Mouse (Mus musculus) lung, embryonic 14.5 days (tissue): ENCODE measurements around the gene Med29. TPM values are rescaled to one million over a fixed set of nuclear protein-coding genes. Genes with fewer than 3 reads are reported as not detected.

Experiments
- ATAC-seq: fragments of 200-750 bp; cut with Nextera tagmentation; 2 replicates; pipeline ENCODE4 v1.8.0; 2017; ENCODE audit warnings: mild to moderate bottlenecking, moderate TSS enrichment, moderate library complexity; ENCODE audit not compliant: insufficient read depth
- DNase-seq: peaks from one replicate; pipeline ENCODE4 v3.0.0-alpha.2; 2015
- H3K27ac ChIP-seq: fragments of 300-500 bp; sonication (generic); 2 replicates; pipeline ENCODE4 v1.5.1; 2014; ENCODE audit warnings: low read depth, mild to moderate bottlenecking, moderate library complexity
- H3K27me3 ChIP-seq: fragments of 300-500 bp; sonication (generic); 2 replicates; pipeline ENCODE4 v1.6.1; 2014; ENCODE audit warnings: low read length, control low read depth; ENCODE audit not compliant: insufficient read depth
- H3K36me3 ChIP-seq: fragments of 300-500 bp; sonication (generic); 2 replicates; pipeline ENCODE4 v1.6.1; 2014; ENCODE audit warnings: control low read depth; ENCODE audit not compliant: insufficient read depth
- H3K4me1 ChIP-seq: fragments of 300-500 bp; sonication (generic); 2 replicates; pipeline ENCODE4 v1.6.1; 2014; ENCODE audit warnings: antibody characterized with exemption, control low read depth; ENCODE audit not compliant: insufficient read depth
- H3K4me2 ChIP-seq: fragments of 300-500 bp; sonication (generic); 2 replicates; pipeline ENCODE4 v1.6.1; 2014; ENCODE audit warnings: mild to moderate bottlenecking
- H3K4me3 ChIP-seq: fragments of 300-500 bp; sonication (generic); 2 replicates; pipeline ENCODE4 v1.5.1; 2014; ENCODE audit warnings: low read depth, low read length
- H3K9ac ChIP-seq: fragments of 300-500 bp; sonication (generic); 2 replicates; pipeline ENCODE4 v1.6.1; 2014
- H3K9me3 ChIP-seq: fragments of 300-500 bp; sonication (generic); 2 replicates; pipeline ENCODE4 v1.6.1; 2016; ENCODE audit warnings: low read depth, low read length, control low read depth
- CTCF ChIP-seq: IDR thresholded peaks from 2 replicates; pipeline ENCODE4 v1.5.1; 2016; ENCODE audit warnings: antibody characterized with exemption, low read depth
- WGBS: fragments of 180-500 bp; shearing (Covaris S2); extraction: QIAGEN DNeasy Blood & Tissue Kit; methylation state at CpG from one replicate; pipeline ENCODE4 v1.1.7; 2014; 5-methylcytosine and 5-hydroxymethylcytosine counted together
- polyA plus RNA-seq: library from polyadenylated mRNA; unstranded; fragments of >200 nt; fragmentation: Nextera tagmentation; extraction: Ambion mirVana; gene quantifications from 2 replicates; pipeline ENCODE4 v1.2.1, GENCODE M21; 2014

Gene Med29
- polyA plus RNA-seq, 1 experiment from 2014 or later, result 49.1 TPM

DNA sequence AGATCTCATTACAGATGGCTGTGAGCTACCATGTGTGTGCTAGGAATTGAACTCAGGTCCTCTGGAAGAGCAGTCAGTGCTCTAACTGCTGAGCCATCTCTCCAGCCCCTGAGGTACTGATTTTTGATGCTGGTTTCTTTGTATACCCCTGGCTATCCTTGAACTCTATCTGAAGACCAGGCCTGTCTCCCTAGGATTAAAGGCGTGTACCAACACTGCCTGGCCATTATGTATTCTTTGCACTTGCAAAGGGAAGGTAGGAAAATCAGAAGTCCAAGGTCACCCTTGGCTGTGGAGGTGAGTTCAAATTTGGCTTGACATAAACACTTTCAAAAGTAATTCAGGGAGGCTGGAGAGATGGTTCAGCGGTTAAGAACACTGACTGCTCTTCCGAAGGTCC is 37.9 kb downstream of the Med29 start:
- H3K27me3 ChIP-seq, result no peaks in the 10 kb centered on the region
- no peaks in the 10 kb centered on the region for H3K9me3 ChIP-seq
- no peak overlapping the region for H3K4me2 ChIP-seq
- peaks cover 18% of the 10 kb centered on the region for H3K4me1 ChIP-seq
- TF ChIP-seq CTCF, result no peak
- no peak overlapping the region for H3K9ac ChIP-seq
- DNase-seq, result no peak
- 91% methylated on average over 3 of the region's 3 CpGs for WGBS
- peaks cover 46% of the 10 kb centered on the region for H3K36me3 ChIP-seq
- ATAC-seq, result no peak
- no peak overlapping the region for H3K4me3 ChIP-seq
- H3K27ac ChIP-seq, result no peak overlapping the region

DNA sequence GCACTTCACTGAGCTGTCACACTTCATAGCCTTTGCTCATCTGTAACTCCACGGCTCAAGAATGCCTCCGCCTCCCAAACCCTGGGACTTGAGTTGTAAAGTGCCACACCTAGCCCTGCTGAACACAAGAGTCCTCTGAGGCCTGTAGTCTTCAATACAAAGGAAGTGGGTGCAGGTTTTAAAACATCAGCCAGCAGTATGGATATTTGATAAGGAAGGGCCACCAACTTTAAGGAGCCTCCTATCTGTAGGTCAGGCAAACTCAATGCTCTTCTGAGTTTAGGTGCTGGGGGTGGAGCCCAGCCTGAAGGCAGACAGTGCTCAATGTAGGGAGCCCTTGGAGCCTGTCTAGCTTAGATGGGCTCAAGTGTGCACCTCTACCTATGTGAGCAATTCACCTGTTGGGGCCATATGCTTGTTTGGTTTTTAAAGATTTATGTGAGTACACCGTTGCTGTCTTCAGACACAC is 38.4 kb downstream of the Med29 start:
- Histone ChIP-seq H3K4me3 (no peak overlapping the region), H3K4me2 (no peak overlapping the region), H3K4me1 (peaks cover 18% of the 10 kb centered on the region), H3K9me3 (no peaks in the 10 kb centered on the region), H3K27me3 (no peaks in the 10 kb centered on the region), H3K9ac (no peak overlapping the region), H3K27ac (no peak overlapping the region), H3K36me3 (peaks cover 42% of the 10 kb centered on the region)
- no peak for DNase-seq
- TF ChIP-seq CTCF, result no peak
- no peak for ATAC-seq
- 83% methylated on average over 3 of the region's 3 CpGs for WGBS

DNA sequence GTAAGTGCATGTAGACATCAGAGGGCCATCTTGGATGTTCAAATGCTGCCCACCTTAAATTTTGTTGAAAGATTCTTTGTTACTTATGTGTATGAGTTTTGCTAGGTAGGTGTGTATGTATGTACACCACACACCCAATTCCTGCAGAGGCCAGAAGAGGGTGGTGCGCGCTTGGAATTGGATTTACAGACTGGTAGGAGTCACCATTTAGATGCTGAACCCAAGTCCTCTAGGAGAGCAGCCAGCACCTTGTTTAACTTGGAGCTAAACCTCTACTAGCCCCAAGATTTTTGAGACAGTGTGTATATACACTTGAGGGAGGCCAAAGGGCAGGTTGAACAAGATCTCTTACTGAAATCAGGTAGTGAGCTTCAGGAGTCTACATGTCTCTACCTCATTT is 39.2 kb downstream of the Med29 start:
- Histone ChIP-seq H3K36me3 (peaks cover 37% of the 10 kb centered on the region), H3K9me3 (no peaks in the 10 kb centered on the region), H3K27ac (no peak overlapping the region), H3K27me3 (no peaks in the 10 kb centered on the region), H3K4me3 (no peak overlapping the region), H3K4me1 (peaks cover 18% of the 10 kb centered on the region), H3K9ac (no peak overlapping the region), H3K4me2 (no peak overlapping the region)
- 85% methylated on average over 2 of the region's 2 CpGs for WGBS
- TF ChIP-seq CTCF, result peak; percentile 16; the same call in 1 of the 2 replicates
- ATAC-seq, result no peak
- no peak for DNase-seq

DNA sequence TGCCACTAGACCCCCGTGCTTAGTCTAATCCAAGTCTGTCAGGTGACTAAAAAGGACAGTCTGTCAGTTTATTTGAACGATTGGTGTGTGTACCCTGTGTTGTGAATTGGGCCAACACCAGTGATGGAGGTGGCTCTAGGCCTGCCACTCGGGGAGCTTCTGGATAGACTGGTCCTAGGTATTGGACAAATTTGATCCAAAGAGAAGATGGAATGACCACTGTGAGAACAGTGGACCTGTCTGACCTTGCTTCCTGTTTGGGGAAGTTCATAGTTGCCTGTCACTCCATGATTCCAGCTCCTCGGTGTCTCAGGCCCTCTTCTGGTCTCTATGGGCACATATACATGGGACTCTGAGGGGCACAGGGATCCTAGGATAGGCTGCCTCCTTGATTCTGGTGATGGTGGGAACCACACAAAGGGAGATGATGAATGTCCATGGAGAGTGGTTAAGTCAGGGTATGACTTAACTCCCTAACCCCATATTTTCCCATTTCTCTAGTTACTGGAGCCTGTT is 40.8 kb downstream of the Med29 start:
- DNase-seq, result no peak
- WGBS, result 26% methylated on average over 4 of the region's 4 CpGs
- peak overlapping the region; percentile 80 for H3K27ac ChIP-seq

DNA sequence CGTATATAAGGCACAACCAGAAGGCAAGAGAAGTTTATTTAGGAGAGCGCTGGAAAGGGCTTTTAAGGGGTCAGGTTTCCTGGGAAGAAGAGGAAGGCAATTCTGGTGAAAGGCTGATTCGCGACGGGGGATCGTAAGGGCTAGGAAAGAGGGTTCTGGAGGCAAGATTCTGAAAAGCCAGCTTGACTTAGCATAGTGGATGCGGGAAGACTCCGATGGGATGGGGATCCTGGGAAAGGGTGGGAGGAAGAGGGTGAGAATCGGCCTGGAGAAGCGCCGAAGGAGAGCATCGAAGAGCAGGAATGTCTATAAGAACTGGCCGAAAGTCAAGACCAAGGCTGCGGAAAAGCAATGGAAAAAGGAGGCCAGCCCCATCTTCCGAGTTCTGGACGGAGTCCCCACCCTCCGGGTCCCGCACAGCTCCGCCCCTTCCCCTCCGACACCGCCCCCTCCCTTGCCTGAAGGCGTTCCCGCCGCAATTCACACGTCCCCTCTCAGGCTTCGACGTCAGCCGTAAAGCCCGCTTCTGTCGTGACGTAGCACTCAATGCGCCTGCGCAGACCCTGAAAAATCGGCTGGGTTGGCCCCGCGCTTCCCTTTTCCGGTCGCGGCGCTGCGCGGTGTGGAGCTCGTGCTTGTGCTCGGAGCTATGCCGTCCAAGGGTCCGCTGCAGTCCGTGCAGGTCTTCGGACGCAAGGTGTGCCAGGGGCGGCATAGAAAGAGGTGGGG is 42.2 kb downstream of the Med29 start, which contains the start of gene Rps16:
Gene Rps16 (plus strand): TSS at position 498 of the 729 bp plus-strand sequence.
- ATAC-seq, result peak; percentile 93
- under 1% methylated on average over 50 of the region's 50 CpGs for WGBS
- no peak for TF ChIP-seq CTCF

More for the DNA sequence above, 40.8 kb downstream of the Med29 start:
- H3K27me3 ChIP-seq, result no peaks in the 10 kb centered on the region
- H3K9me3 ChIP-seq, result no peaks in the 10 kb centered on the region
- peaks cover 6% of the 10 kb centered on the region for H3K4me1 ChIP-seq
- TF ChIP-seq CTCF, result no peak
- ATAC-seq, result no peak
- peak overlapping the region; percentile 99 for H3K9ac ChIP-seq
- H3K4me2 ChIP-seq, result peak overlapping the region; percentile 94
- peaks cover 37% of the 10 kb centered on the region for H3K36me3 ChIP-seq
- peak overlapping the region; percentile 89 for H3K4me3 ChIP-seq

DNA sequence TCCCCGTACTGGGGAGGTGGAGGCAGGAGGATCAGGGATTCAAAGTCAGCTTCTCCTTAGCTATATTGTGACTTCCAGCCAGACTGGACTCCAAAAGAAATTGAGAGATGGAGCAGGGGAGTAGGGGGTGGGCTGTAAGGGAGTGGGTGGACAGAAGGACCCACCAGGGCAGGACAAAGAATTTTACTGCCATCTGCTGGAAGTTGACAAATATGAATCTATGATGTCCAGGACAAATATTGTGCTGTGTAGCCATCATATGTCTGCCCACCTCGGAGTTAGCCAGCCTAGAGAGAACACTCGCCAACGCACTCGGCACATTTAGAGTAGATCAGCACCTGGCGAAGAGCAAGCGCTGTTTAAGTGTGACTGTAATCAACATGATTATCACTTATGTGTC is 43.9 kb downstream of the Med29 start:
- H3K4me1 ChIP-seq, result peaks cover 6% of the 10 kb centered on the region
- H3K4me2 ChIP-seq, result no peak overlapping the region
- no peak overlapping the region for H3K9ac ChIP-seq
- H3K36me3 ChIP-seq, result peaks cover 22% of the 10 kb centered on the region
- ATAC-seq (no peak), DNase-seq (peak; percentile 63)
- WGBS, result 79% methylated on average over 7 of the region's 7 CpGs
- TF ChIP-seq CTCF, result peak; percentile 28
- H3K4me3 ChIP-seq, result no peak overlapping the region
- no peaks in the 10 kb centered on the region for H3K9me3 ChIP-seq
- no peak overlapping the region for H3K27ac ChIP-seq
- H3K27me3 ChIP-seq, result no peaks in the 10 kb centered on the region

More for the DNA sequence above, 42.2 kb downstream of the Med29 start, which contains the start of gene Rps16:
- H3K27me3 ChIP-seq, result no peaks in the 10 kb centered on the region
- H3K4me2 ChIP-seq, result peak within 1 kb of the TSS; percentile 94
- H3K36me3 ChIP-seq, result peaks cover 37% of the 10 kb centered on the region
- peak within 1 kb of the TSS; percentile 89 for H3K4me3 ChIP-seq
- H3K9ac ChIP-seq, result peak within 1 kb of the TSS; percentile 99
- peak within 1 kb of the TSS; percentile 80 for H3K27ac ChIP-seq
- H3K9me3 ChIP-seq, result no peaks in the 10 kb centered on the region
- H3K4me1 ChIP-seq, result peaks cover 6% of the 10 kb centered on the region
- peak; percentile 99 for DNase-seq

DNA sequence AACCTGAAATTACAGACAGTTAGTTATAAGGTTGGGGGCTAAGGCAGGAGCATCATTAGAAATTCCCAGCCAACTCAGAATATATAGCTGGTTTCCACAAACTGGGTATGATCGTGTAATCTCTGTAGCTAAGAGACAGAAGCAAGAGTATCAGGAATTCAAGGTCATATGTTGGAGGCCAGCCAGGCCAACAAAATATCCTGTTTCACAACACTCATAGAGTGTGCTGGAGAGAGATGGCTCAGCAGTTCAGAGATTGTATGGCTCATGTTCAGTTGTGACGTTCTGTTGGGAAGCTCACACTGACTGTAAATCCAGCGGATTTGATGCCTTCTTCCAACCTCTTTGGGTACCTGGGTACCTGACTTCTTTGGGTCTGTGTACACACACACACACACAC is 44.8 kb downstream of the Med29 start:
- peak; percentile 69 for DNase-seq
- no peak overlapping the region for H3K9ac ChIP-seq
- whole genome bisulfite sequencing, result 53% methylated on average over 3 of the region's 3 CpGs

More for the DNA sequence above, 44.8 kb downstream of the Med29 start:
- no peak overlapping the region for H3K4me2 ChIP-seq
- no peaks in the 10 kb centered on the region for H3K9me3 ChIP-seq
- no peak for TF ChIP-seq CTCF
- peaks cover 13% of the 10 kb centered on the region for H3K36me3 ChIP-seq
- H3K4me1 ChIP-seq, result peaks cover 6% of the 10 kb centered on the region
- H3K4me3 ChIP-seq, result no peak overlapping the region
- ATAC-seq, result no peak
- no peaks in the 10 kb centered on the region for H3K27me3 ChIP-seq
- no peak overlapping the region for H3K27ac ChIP-seq
